Mouse (Mus musculus) liver, embryonic 15.5 days (tissue): ENCODE measurements around the gene Evl. TPM values are rescaled to one million over a fixed set of nuclear protein-coding genes. Genes with fewer than 3 reads are reported as not detected.
"Not testable (repeated sequence)": the region's sequence is repeated elsewhere in the genome, so short reads cannot be mapped to it uniquely, and the experiment has no call there.

Experiments used
- ATAC-seq: fragments of 200-750 bp; cut with Nextera tagmentation; 2 replicates; pipeline ENCODE4 v1.8.0; 2017; ENCODE audit warnings: moderate number of reproducible peaks, mild to moderate bottlenecking, moderate library complexity; ENCODE audit not compliant: insufficient read depth
- H3K27ac ChIP-seq: fragments of 300-500 bp; sonication (generic); replicated peaks from 2 replicates; pipeline ENCODE4 v1.5.1; 2015; ENCODE audit warnings: mild to moderate bottlenecking, inconsistent platforms
- H3K27me3 ChIP-seq: fragments of 300-500 bp; sonication (generic); 2 replicates; pipeline ENCODE4 v1.6.1; 2015; ENCODE audit warnings: mild to moderate bottlenecking, inconsistent platforms
- H3K36me3 ChIP-seq: fragments of 300-500 bp; sonication (generic); replicated peaks from 2 replicates; pipeline ENCODE4 v1.6.1; 2015; ENCODE audit warnings: moderate library complexity, mild to moderate bottlenecking, inconsistent platforms
- H3K4me1 ChIP-seq: fragments of 300-500 bp; sonication (generic); replicated peaks from 2 replicates; pipeline ENCODE4 v1.6.1; 2015; ENCODE audit warnings: inconsistent platforms
- H3K4me2 ChIP-seq: fragments of 300-500 bp; sonication (generic); 2 replicates; pipeline ENCODE4 v1.6.1; 2015; ENCODE audit warnings: moderate library complexity, mild to moderate bottlenecking, inconsistent platforms
- H3K4me3 ChIP-seq: fragments of 300-500 bp; sonication (generic); replicated peaks from 2 replicates; pipeline ENCODE4 v1.5.1; 2015; ENCODE audit warnings: mild to moderate bottlenecking, inconsistent platforms
- H3K9ac ChIP-seq: fragments of 300-500 bp; sonication (generic); 2 replicates; pipeline ENCODE4 v1.6.1; 2015; ENCODE audit warnings: moderate library complexity, mild to moderate bottlenecking, inconsistent platforms
- H3K9me3 ChIP-seq: fragments of 300-500 bp; sonication (generic); replicated peaks from 2 replicates; pipeline ENCODE4 v1.6.1; 2016; ENCODE audit warnings: inconsistent platforms
- WGBS: fragments of 180-500 bp; shearing (Covaris S2); methylation state at CpG from one replicate; pipeline ENCODE4 v1.1.7; 2015; ENCODE audit warnings: mixed read lengths; ENCODE audit not compliant: insufficient replicate concordance; 5-methylcytosine and 5-hydroxymethylcytosine counted together
- microRNA counts: library from miRNA; unstranded; fragments of <30 nt; microRNA quantifications from one replicate; lab custom pipeline; 2016
- microRNA-seq: library from miRNA; unstranded; fragments of <30 nt; microRNA quantifications from one replicate; pipeline ENCODE4, GENCODE M21; 2016
- polyA plus RNA-seq: library from polyadenylated mRNA; unstranded; fragments of >200 nt; fragmentation: Nextera tagmentation; extraction: Ambion mirVana; gene quantifications from 2 replicates; pipeline ENCODE4 v1.2.1, GENCODE M21; 2015

The Evl gene
- polyA plus RNA-seq, 1 experiment from 2014 or later: 8.5 TPM

DNA sequence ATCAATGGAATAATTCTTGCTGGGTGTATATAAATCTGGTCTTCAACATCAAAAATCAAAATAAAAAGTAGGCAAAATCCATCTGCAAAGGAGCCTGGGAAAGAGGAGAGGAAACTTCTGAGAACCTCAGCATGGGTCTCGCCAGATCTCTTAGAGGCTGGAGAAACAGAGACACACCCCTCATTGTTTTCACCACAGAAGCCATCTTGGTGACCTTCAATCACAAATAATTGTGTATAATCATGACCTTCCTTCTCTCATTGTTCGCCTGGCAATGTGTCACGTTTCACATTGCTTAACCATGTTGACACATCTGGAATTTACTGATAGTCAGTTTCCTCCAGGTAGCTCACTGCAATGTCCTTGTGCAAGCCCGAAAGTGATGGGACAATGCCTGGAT lies 158.0 kb downstream of the Evl start:
- 40% methylated on average over 4 of the region's 4 CpGs for WGBS
- no peaks in the 10 kb centered on the region for H3K9me3 ChIP-seq
- H3K27ac ChIP-seq: no peak overlapping the region
- H3K27me3 ChIP-seq: no peaks in the 10 kb centered on the region
- no peak for ATAC-seq
- H3K4me1 ChIP-seq: no peaks in the 10 kb centered on the region
- H3K4me3 ChIP-seq: no peak overlapping the region
- no peak overlapping the region for H3K9ac ChIP-seq
- H3K4me2 ChIP-seq: no peak overlapping the region
- no peaks in the 10 kb centered on the region for H3K36me3 ChIP-seq

DNA sequence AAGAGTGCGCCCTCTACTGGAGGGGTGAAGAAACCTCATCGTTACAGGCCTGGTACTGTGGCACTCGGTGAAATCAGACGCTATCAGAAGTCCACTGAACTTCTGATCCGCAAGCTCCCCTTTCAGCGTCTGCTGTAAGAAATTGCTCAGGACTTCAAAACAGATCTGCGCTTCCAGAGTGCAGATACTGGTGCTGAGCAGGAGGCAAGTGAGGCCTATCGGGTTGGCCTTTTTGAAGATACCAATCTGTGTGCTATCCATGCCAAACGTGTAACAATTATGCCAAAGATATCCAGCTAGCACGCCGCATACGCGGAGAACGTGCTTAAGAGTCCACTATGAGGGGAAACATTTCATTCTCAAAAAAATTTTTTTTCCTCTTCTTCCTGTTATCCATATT lies 159.5 kb downstream of the Evl start:
- H3K9ac ChIP-seq, H3K9me3 ChIP-seq, H3K27ac ChIP-seq, H3K4me1 ChIP-seq, H3K27me3 ChIP-seq, ATAC-seq, H3K4me3 ChIP-seq, H3K36me3 ChIP-seq, H3K4me2 ChIP-seq: not testable (repeated sequence)
- WGBS: 83% methylated on average over 14 of the region's 14 CpGs

DNA sequence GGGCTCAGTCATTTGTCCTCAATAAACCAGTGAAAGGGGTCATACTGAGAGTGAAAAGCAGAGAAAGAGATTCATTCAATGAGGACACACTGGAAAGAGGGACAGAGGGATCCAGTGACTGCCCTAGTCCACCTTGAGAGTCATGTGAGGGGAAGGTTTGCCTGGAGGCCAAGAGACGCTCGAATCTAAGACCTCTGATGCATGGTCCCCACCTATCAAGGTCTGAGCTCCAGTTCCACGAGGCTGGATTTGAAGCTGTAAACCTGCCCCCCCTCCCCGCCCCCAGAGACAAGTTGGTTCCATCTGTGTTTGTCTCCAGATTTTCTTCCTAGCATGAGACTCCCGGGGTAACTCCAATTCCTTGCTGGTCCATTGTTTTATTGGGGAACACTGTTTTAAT lies 161.3 kb downstream of the Evl start:
- no peaks in the 10 kb centered on the region for H3K36me3 ChIP-seq
- H3K4me3 ChIP-seq: no peak overlapping the region
- no peak for ATAC-seq
- H3K4me2 ChIP-seq: no peak overlapping the region
- no peaks in the 10 kb centered on the region for H3K4me1 ChIP-seq
- no peak overlapping the region for H3K27ac ChIP-seq
- 53% methylated on average over 5 of the region's 5 CpGs for WGBS
- no peaks in the 10 kb centered on the region for H3K9me3 ChIP-seq
- no peak overlapping the region for H3K9ac ChIP-seq
- H3K27me3 ChIP-seq: no peaks in the 10 kb centered on the region

DNA sequence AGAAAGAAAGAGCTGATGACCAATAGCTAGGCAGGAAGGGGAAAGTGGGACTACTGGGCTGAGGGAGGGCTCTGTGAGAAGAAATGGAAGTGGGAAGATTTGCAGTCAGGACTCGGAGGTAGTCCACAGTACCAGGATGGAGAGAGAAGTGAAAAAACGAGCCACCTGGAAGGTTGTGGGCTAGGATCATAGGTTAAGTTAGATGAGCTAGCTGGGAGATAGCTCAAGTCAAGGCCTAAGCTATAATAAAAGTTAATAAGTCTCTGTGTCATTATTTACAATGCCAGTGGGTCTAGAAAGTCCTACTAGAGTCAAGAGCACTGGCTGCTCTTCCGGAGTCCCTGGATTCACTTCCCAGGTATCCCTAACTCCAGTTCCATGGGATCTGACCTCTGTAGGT lies 164.0 kb downstream of the Evl start:
- H3K9ac ChIP-seq: no peak overlapping the region
- no peaks in the 10 kb centered on the region for H3K9me3 ChIP-seq
- H3K4me1 ChIP-seq: no peaks in the 10 kb centered on the region
- 70% methylated on average over 3 of the region's 3 CpGs for WGBS
- no peaks in the 10 kb centered on the region for H3K27me3 ChIP-seq
- H3K4me2 ChIP-seq: no peak overlapping the region
- H3K36me3 ChIP-seq: no peaks in the 10 kb centered on the region
- no peak overlapping the region for H3K4me3 ChIP-seq
- no peak for ATAC-seq
- no peak overlapping the region for H3K27ac ChIP-seq

DNA sequence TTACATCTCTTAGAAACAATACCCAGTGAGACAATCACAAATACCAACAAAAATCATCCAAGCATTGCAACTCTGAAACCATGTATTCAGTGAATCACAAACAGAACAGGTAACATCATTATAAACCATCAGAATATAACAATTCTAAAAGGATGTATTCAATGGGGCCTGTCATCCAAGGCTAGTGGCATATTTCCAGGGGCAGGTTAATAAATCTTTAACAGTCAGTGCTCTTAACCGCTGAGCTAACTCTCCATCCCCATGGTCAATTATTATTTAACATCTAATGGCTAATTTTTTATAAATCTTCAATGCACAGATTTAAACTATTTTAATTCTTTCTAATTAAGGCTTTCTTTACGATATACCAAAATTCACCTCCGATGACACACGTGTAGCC lies 167.9 kb downstream of the Evl start:
- Histone ChIP-seq H3K4me2 (no peak overlapping the region), H3K36me3 (no peaks in the 10 kb centered on the region), H3K4me3 (no peak overlapping the region), H3K9me3 (no peaks in the 10 kb centered on the region), H3K27me3 (no peaks in the 10 kb centered on the region), H3K4me1 (no peaks in the 10 kb centered on the region), H3K9ac (no peak overlapping the region), H3K27ac (no peak overlapping the region)
- ATAC-seq: no peak
- WGBS: 76% methylated on average over 4 of the region's 4 CpGs

DNA sequence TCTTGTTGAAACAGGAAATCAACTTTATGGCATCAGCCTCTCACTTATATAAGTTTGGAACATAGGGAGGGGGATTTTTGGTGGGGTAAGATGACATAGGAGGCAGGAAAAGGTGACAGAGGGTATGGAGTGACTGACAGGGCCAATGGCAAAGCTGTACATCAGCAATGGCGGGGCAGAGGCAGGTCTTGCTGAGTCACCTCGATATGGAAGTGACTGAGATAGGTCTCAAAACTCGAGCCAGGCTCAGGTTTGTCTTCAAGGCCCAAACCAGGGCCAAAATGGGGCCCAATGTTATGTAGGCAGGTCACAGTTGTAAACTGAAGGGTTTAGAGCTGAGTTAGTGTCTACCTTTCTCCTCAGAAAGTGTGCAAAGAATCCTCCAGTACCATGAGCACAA lies 169.3 kb downstream of the Evl start:
- 52% methylated on average over 3 of the region's 3 CpGs for WGBS
- ATAC-seq: no peak
- H3K9ac ChIP-seq: no peak overlapping the region
- no peak overlapping the region for H3K27ac ChIP-seq
- H3K9me3 ChIP-seq: no peaks in the 10 kb centered on the region
- H3K4me2 ChIP-seq: no peak overlapping the region
- H3K4me3 ChIP-seq: no peak overlapping the region
- no peaks in the 10 kb centered on the region for H3K36me3 ChIP-seq
- H3K27me3 ChIP-seq: no peaks in the 10 kb centered on the region
- H3K4me1 ChIP-seq: no peaks in the 10 kb centered on the region

DNA sequence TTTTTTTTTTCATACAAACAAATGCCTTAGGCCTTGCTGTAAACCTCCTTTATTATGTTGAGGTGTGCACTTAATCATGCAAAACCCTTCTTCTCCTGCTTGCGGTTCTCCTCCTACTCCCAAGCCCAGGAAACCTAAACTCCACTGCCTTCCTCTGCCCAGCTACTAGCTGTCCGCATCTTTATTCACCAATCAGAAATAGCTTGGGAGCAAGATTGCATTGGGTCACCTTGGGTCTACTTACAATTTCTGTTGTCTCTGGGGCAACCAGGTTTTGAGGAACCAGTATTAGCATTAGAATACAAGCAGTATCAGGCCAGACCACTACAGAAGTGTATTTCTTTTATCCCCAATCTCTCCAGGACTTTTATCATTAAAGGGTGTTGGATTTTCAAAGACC lies 179.9 kb downstream of the Evl start:
- no peak overlapping the region for H3K9ac ChIP-seq
- H3K4me3 ChIP-seq: no peak overlapping the region
- no peaks in the 10 kb centered on the region for H3K27me3 ChIP-seq
- ATAC-seq: no peak
- no peaks in the 10 kb centered on the region for H3K4me1 ChIP-seq
- no peak overlapping the region for H3K27ac ChIP-seq
- no peak overlapping the region for H3K4me2 ChIP-seq
- WGBS: 54% methylated on average over 2 of the region's 2 CpGs
- H3K36me3 ChIP-seq: no peaks in the 10 kb centered on the region
- no peaks in the 10 kb centered on the region for H3K9me3 ChIP-seq

DNA sequence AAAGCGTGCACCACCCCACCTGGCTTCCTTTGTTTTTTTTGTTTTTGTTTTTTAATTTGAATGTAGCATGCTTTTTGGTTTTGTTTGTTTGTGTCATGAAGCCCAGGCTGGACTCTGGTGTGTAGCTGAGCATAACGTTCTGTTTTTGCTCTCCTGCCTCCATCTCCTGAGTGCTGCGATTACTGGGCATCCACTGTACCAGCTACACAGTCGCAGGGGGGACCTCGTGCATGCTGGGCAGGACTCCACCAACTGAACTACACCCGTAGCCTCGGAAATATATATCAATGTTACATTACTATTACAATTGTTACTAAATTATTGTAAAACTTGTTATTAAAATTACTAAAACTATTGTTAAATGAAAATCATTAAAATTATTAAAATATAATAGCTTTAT lies 183.3 kb downstream of the Evl start:
- no peaks in the 10 kb centered on the region for H3K36me3 ChIP-seq
- no peak for ATAC-seq
- H3K4me3 ChIP-seq: no peak overlapping the region
- WGBS: 74% methylated on average over 7 of the region's 7 CpGs
- no peak overlapping the region for H3K27ac ChIP-seq
- H3K9ac ChIP-seq: no peak overlapping the region
- no peak overlapping the region for H3K4me2 ChIP-seq
- H3K27me3 ChIP-seq: no peaks in the 10 kb centered on the region
- no peaks in the 10 kb centered on the region for H3K9me3 ChIP-seq
- H3K4me1 ChIP-seq: no peaks in the 10 kb centered on the region

MicroRNA genes within 50 kb of the gene (microRNA counts, 519-probe panel; counts per million panel counts)
- microRNA mmu-miR-342-3p (lab: Ali Mortazavi, UCI) (3,140 counts per million, percentile 62 among the panel's probes with 10 or more counts), microRNA mmu-miR-342-5p (lab: Ali Mortazavi, UCI) (not detected)

Small RNA genes within 50 kb of the gene (microRNA-seq; reads per million reads assigned to microRNA genes)
- gene Gm23872 (not detected), gene Mir342 (1,677 reads per million, percentile 81 among the genes with 10 or more reads in this experiment)

Other genes with a start within 250 kb of the Evl start
- 0.03 and 0.09 TPM in 2 replicates for gene Hhipl1, start 248.4 kb upstream of the Evl start, polyA plus RNA-seq
- gene Cyp46a1, start 220.3 kb upstream of the Evl start, polyA plus RNA-seq: 0.08 and 0.09 TPM in 2 replicates
- gene Eml1, start 183.8 kb upstream of the Evl start, polyA plus RNA-seq: 5.5 and 6.1 TPM in 2 replicates
- 0.08 and 0.12 TPM in 2 replicates for gene Degs2, start 147.6 kb downstream of the Evl start, polyA plus RNA-seq
- 7.6 and 8.8 TPM in 2 replicates for gene Yy1, start 238.3 kb downstream of the Evl start, polyA plus RNA-seq